ENCODE assay signal across 28 mouse cellular contexts in genomic region chr5:118867511-118867910, GRCm38 (mm10).
"Had no signal": no experiment of that assay in that cellular context is flagged by ENCODE, and none has a peak within 500 bp of the region (broad histone marks: within the 10 kb centered on the region; RNA-seq: fewer than 3 reads in every experiment).

No protein-coding gene starts in this region.

- H3K36me3 ChIP-seq: embryonic facial prominence, embryonic 10.5 days; embryonic facial prominence, embryonic 12.5 days; embryonic facial prominence, embryonic 13.5 days; embryonic facial prominence, embryonic 15.5 days; forebrain, embryonic 10.5 days; forebrain, embryonic 12.5 days; forebrain, embryonic 15.5 days had no signal

- H3K27me3 ChIP-seq: embryonic facial prominence, embryonic 12.5 days; embryonic facial prominence, embryonic 13.5 days; embryonic facial prominence, embryonic 15.5 days; forebrain, embryonic 12.5 days; forebrain, embryonic 13.5 days; forebrain, embryonic 15.5 days had no signal

- H3K4me1 ChIP-seq: embryonic facial prominence, embryonic 12.5 days; forebrain, embryonic 10.5 days; forebrain, embryonic 12.5 days; forebrain, embryonic 13.5 days; forebrain, embryonic 15.5 days had no signal

- ATAC-seq: forebrain, embryonic 13.5 days; forebrain, embryonic 14.5 days; forebrain, embryonic 15.5 days; forebrain, embryonic 16.5 days; forebrain, postnatal 0 days had no signal

- H3K27ac ChIP-seq: embryonic facial prominence, embryonic 10.5 days; embryonic facial prominence, embryonic 12.5 days; embryonic facial prominence, embryonic 13.5 days; embryonic facial prominence, embryonic 15.5 days; forebrain, embryonic 10.5 days; forebrain, embryonic 12.5 days; forebrain, embryonic 13.5 days; forebrain, embryonic 15.5 days; gastrocnemius, adult 2 months had no signal

- H3K4me3 ChIP-seq: embryonic facial prominence, embryonic 10.5 days; embryonic facial prominence, embryonic 12.5 days; embryonic facial prominence, embryonic 13.5 days; embryonic facial prominence, embryonic 15.5 days; erythroblast, embryonic 14.5 days; forebrain, embryonic 10.5 days; forebrain, embryonic 12.5 days; forebrain, embryonic 13.5 days; forebrain, embryonic 15.5 days; gastrocnemius, adult 2 months had no signal

- H3K9me3 ChIP-seq: embryonic facial prominence, embryonic 15.5 days had no signal

- DNase-seq: cerebellum, adult 2 months; cerebellum, adult 8-10 months; cerebellum, adult 9-10 months; cerebellum, adult 9-11 months; cerebellum, postnatal 10 days; cerebellum, postnatal 14 days; cerebellum, postnatal 25 days; cerebellum, postnatal 36 days; embryo, embryonic 11 days; forebrain, postnatal 0 days; gastrocnemius, adult 2 months; gastrocnemius, postnatal 10 days; gastrocnemius, postnatal 14 days; gastrocnemius, postnatal 25 days; gastrocnemius, postnatal 36 days; heart, adult 11 months; heart, adult 18-20 months had no signal

- H3K4me2 ChIP-seq: embryonic facial prominence, embryonic 12.5 days; embryonic facial prominence, embryonic 13.5 days; embryonic facial prominence, embryonic 15.5 days; forebrain, embryonic 12.5 days; forebrain, embryonic 13.5 days; forebrain, embryonic 15.5 days had no signal

- H3K9ac ChIP-seq: embryonic facial prominence, embryonic 12.5 days; embryonic facial prominence, embryonic 13.5 days; embryonic facial prominence, embryonic 15.5 days; forebrain, embryonic 12.5 days; forebrain, embryonic 13.5 days; forebrain, embryonic 15.5 days; forebrain, postnatal 0 days had no signal
